Mouse (Mus musculus): ENCODE measurements around the gene Mdm2. TPM values are rescaled to one million over a fixed set of nuclear protein-coding genes. Genes with fewer than 3 reads are reported as not detected.
"Not testable (repeated sequence)": the region's sequence is repeated elsewhere in the genome, so short reads cannot be mapped to it uniquely, and the experiment has no call there.

The Mdm2 gene
- total RNA-seq, 2 experiments from 2014 or later = 49.2 to 49.8 TPM

DNA sequence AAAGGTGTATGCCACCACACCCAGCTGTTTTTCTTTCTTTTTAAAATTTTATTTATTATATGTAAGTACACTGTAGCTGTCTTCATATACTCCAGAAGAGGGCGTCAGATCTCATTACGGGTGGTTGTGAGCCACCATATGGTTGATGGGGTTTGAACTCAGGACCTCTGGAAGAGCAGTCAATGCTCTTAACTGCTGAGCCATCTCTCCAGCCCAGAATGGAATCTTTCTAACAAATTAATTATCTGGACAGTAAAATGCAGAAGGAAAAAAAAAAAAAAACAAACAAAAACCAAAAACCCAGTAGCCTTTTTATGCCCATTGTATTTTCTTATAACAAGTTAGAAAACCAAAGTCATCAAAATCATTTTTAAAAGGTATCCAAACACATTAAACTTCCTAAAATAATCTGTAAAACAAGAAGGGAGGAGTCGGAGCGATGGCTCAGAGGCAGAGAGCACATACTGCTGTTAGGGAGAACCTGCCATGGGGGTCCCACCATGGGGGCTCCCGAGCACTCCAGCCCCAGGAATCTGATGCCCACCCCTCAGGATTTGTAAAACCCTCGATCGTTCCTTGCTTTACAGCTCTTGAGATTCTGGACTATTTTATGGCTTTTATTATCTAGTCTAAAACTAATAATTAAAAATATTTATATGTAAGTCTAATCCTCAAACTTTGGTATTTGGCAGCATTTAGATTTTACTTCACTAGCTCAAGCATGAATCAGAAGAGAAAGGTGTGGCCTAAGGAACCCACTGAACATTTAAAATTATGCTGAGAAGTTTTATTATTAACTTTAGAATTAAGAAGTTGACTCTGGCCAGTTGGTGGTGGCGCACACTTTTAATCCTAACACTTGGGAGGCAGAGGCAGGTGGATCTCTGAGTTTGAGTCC lies 43.4 kb upstream of the Mdm2 start:
- no peak for DNase-seq
- Histone ChIP-seq H3K4me3 (no peak overlapping the region), H3K27ac (no peak overlapping the region)
- no peak for TF ChIP-seq CTCF (IDR thresholded peaks at IDR 0.05)
- intact Hi-C loops (cut with DNase I) = no loop called here

DNA sequence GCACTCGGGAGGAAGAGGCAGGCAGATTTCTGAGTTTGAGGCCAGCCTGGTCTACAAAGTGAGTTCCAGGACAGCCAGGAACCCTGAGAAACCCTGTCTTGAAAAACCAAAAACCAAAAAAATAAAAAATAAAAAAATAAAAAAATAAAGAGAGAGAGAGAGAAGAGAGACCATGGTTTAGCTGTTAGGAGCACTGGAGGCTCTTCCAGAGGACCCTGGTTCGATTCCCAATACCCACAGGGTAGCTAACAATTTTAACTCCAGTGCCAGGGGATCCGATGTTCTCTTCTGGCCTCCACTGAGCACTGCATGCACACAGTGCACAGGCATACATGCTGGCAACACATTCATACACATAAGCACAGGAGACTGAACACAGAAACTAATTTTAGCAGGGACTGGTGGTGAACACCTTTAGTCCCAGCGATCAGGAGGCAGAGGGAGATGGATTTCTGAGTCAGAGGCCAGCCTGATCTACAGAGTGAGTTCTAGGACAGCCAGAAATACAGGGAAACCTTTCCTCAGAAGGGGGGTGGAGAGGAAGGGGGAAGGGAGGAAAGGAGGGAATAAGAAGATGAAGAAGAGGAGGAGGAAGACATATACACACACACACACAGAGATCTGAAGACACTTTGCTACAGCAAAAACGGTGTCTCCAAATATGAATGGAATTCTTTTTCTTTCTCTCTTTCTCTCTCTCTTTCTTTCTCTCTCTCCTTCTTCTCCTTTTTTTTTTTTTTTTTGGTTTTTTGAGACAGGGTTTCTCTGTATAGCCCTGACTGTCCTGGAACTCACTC lies 42.5 kb upstream of the Mdm2 start:
- no peak for TF ChIP-seq CTCF (IDR thresholded peaks at IDR 0.05)
- intact Hi-C loops (cut with DNase I) = no loop called here
- no peak overlapping the region for H3K27ac ChIP-seq
- H3K4me3 ChIP-seq = no peak overlapping the region
- DNase-seq = no peak

DNA sequence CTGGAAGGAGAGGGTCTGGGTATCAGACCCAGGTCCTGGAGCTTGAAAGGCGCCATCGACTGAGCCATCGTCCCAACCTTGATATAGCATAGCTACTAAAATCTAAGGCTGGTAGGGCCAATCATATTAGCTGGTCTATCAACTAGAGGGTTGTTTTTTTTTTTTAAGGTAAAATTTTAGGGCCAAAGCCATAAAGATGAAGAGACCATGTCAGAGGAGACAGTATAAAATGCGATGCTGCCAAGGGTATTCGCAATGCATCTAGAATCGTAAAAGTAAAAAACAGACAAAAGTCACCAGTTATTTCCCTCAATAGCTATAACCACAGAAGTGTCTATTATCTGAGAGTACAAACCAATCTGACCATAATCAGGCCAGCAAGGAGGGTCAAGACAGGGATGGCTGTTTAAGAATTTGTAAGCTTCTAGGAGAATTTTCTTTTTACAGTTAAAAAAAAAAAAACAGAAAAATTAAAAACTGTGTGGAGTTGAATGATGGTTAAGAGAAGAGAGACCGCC lies 41.8 kb upstream of the Mdm2 start:
- intact Hi-C loops (cut with DNase I) = no loop called here
- Histone ChIP-seq H3K4me3 (no peak overlapping the region), H3K27ac (no peak overlapping the region)
- no peak for DNase-seq
- TF ChIP-seq CTCF (IDR thresholded peaks at IDR 0.05) = no peak

DNA sequence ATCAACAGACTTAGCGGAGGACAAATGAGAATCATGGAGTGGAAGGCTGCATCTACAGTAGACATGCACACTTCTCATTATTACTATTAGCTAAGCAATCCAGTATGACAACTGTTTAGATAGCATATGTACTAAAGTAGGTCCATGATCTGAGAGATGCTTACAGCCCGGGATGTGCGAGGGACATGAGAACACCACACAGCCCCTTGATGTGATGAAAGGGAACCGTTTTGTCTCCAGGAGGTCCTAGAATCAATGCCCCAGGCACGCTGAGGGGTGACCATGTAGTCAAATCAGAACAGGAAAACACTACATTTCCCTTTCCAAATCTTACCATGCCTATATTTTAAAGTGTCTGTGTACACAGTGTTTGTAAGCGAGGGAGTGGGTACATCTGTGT lies 41.2 kb upstream of the Mdm2 start:
- no peak overlapping the region for H3K4me3 ChIP-seq
- TF ChIP-seq CTCF (IDR thresholded peaks at IDR 0.05) = no peak
- no peak overlapping the region for H3K27ac ChIP-seq
- intact Hi-C loops (cut with DNase I) = no loop called here
- no peak for DNase-seq

DNA sequence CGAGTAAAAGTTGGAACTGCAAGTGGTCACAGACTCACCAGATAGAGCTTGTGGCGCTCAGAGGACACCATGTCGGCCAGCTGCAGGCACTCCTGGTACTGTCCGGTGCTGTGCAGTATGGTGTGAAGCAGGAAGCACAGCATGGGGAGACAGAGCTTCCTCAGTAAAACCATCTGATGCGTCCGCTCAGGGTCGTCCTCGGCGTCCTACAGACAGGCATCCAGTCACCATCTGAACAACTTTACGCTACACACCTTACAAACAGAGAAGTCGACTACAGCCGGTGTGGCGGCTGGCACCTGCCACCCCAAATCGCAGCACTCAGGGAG lies 40.7 kb upstream of the Mdm2 start:
- Histone ChIP-seq H3K27ac (no peak overlapping the region), H3K4me3 (no peak overlapping the region)
- no peak for TF ChIP-seq CTCF (IDR thresholded peaks at IDR 0.05)
- no peak for DNase-seq
- intact Hi-C loops (cut with DNase I) = no loop called here

DNA sequence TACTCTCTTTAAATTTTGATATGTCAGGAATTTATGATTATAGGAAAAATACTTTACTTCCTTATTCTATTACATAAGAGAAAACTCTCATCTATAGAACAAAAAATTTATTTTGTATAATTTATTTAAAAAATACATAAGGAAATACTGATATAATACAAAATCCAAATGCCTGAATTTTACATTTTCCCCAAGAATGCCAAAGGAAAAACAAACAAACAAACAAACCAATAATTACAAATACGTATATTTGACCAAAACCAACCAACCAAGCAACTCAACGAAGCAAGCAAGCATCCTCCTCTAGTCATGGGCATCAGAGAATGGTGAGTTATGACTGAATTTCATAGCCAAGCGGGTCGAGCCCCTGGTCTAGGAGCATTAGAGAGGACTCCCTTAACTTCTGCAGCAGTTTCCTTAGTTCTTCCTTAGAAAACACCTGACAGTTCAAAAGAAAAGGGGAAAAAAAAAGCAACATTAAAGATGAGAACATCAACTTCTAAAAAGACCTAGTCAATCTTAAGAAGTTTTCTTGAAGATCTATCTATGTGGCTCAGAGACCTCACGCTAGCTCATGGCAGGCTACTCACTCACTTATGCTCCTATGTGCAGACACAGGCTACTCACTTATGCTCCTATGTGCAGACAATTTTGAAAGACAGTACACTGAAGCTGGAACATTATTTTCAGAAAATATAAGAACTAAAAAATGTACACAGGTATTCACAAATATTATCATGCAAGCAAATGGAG lies 40.1 kb upstream of the Mdm2 start:
- H3K27ac ChIP-seq = no peak overlapping the region
- no peak for DNase-seq
- intact Hi-C loops (cut with DNase I) = no loop called here
- no peak overlapping the region for H3K4me3 ChIP-seq
- TF ChIP-seq CTCF (IDR thresholded peaks at IDR 0.05) = no peak

DNA sequence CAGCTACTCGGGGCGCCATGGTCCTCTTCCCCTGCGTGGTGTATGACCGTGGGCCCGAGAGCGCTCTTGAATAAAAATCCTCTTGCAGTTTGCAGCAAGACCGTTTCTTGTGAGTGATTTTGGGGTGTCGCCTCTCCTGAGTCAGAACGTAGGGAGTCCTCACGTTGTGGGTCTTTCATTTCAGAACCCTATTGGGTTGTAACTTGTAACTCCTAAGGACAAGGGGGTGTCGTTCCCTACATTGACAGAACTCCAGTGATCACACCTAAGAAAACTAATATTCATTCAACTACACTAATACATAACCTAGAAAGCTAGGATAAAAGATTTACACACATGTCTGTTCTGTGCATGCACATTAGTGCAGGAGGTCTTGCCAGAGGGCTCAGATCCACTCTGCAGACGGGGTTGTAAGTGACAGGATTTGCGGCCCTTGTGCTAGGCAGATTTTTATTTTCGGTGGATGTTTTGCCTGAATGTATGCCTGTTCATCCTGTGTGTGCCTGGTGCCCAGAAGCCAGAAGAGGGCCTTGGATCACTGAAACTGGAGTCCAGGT lies 39.3 kb upstream of the Mdm2 start:
- DNase-seq = no peak
- Histone ChIP-seq H3K27ac (no peak overlapping the region), H3K4me3 (no peak overlapping the region)
- TF ChIP-seq CTCF (IDR thresholded peaks at IDR 0.05) = no peak
- intact Hi-C loops (cut with DNase I) = loop anchor here (5.0 kb wide), 1 partner anchor 42 kb away; the partner anchor contains the start of gene Nup107

DNA sequence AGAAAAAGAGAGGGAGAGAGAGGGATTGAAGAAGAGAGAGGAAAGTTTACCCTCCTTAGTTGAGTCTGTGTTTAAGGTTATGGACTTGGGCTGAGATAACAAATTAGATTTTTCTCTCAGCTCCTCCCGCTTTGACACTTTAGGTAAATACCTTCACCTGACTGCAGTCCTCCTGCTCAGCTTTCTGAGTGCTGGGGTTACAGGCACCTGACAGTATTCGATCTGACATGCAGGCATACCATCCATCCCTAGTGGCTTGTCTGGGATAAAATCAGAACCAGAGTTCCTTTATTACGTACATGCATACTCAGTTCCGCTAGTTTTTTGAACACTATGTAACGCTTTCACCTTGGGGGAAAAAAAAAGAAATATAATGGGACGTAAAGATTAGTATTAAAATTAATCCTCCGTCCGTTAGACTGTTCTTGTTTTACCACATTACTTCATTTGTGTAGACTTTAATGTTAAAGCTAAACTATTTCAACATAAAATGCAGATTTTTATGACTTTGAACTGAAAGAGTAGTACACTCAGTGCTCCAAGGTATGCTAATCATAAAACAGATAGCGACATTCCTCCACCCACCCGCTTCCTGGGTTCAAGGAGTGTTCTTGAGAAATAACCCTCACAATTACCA lies 38.6 kb upstream of the Mdm2 start:
- no peak for TF ChIP-seq CTCF (IDR thresholded peaks at IDR 0.05)
- H3K27ac ChIP-seq = no peak overlapping the region
- no peak for DNase-seq
- H3K4me3 ChIP-seq = no peak overlapping the region
- intact Hi-C loops (cut with DNase I) = loop anchor here (5.0 kb wide), 1 partner anchor 43 kb away; the partner anchor contains the start of gene Nup107

DNA sequence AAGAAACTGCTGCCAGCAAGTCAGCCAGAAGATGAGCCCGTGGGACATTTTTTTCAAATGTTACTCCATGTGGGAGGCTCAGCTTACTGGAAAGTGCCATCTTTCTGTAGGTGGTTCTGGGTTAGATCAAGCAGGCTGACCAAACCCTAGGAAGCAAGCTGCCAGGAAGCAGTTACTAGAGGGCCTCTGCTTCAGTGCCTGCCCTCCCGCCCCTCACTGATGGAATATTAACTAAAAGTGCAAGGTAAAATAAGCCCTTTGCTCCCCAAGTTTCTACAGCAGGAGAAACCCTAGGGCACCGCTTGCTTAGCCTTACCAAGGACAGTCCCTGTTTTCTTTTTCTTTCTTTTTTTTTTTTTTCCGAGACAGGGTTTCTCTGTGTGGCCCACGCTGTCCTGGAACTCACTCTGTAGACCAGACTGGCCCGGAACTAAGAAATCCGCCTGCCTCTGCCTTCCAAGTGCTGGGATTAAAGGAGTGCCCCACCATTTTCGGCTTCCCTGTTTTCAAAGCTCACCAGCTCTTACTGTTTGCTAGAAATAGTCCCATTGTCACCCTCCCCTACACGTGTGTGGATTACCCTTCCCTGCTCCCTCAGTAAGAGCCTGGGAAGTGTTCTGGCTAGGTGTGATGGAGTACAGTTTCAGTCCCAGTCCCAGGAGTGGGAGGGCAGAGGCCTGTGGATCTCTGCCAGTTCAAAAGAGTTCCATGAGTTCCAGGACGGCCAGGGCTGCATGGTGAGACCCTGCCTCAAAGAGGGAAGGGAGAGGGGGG lies 37.9 kb upstream of the Mdm2 start:
- Histone ChIP-seq H3K4me3 (no peak overlapping the region), H3K27ac (no peak overlapping the region)
- no peak for TF ChIP-seq CTCF (IDR thresholded peaks at IDR 0.05)
- intact Hi-C loops (cut with DNase I) = loop anchor here (5.0 kb wide), 1 partner anchor 44 kb away; the partner anchor contains the start of gene Nup107
- DNase-seq = no peak

DNA sequence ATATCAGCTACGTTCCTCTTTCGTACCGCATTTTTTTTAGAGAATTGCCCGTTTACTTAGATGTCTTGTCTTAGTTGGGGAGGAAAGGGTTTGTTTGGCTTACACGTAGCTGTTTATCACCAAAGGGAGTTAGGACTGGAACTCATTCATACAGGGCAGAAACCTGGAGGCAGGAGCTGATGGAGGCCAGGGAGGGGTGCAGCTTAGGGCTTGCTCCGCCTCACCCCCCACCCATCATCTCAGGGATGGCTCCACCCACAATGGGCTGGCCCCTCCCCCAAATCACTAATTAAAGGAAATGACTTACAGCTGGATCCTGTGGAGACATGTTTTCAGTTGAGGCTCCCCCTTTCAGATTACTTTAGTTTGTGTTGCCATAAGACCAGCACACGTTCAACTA lies 37.2 kb upstream of the Mdm2 start:
- Histone ChIP-seq H3K27ac (no peak overlapping the region), H3K4me3 (no peak overlapping the region)
- no peak for TF ChIP-seq CTCF (IDR thresholded peaks at IDR 0.05)
- intact Hi-C loops (cut with DNase I) = loop anchor here (5.0 kb wide), 1 partner anchor 45 kb away; the partner anchor contains the start of gene Nup107
- DNase-seq = no peak

DNA sequence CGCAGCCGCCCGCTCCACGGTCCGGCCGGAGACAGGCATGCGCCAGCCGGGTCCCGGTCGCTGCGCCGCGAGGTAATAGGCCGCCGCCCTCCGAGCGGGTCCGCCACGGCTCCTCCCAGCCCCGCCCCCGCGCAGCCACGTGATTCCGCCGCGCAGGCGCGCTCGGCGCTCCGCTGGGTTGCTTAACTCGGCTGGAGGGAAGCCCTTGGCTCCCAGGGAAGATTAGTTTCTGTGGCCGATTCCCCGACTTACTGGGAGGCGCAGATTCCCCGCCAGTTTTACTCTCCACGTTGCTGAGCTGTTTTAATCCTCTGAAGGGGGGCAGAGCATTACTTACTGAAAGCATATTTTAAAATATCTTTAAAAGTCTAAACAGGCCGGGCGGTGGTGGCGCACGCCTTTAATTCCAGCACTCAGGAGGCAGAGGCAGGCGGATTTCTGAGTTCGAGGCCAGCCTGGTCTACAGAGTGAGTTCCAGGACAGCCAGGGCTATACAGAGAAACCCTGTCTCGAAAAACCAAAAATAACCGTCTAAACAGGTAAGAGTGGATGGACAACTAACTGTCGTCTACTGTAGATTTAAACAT lies 35.8 kb upstream of the Mdm2 start, which contains the start of gene Slc35e3:
TSS of gene Slc35e3 (minus strand) at position 69 of the 587 bp plus-strand sequence.
- no peak for TF ChIP-seq CTCF (IDR thresholded peaks at IDR 0.05)
- peak within 1 kb of the TSS; percentile 84 for H3K27ac ChIP-seq
- intact Hi-C loops (cut with DNase I) = loop anchor here (5.0 kb wide), 1 partner anchor 46 kb away; the partner anchor contains the start of gene Nup107
- peak within 1 kb of the TSS; percentile 77 for H3K4me3 ChIP-seq
- peak; percentile 99 for DNase-seq

DNA sequence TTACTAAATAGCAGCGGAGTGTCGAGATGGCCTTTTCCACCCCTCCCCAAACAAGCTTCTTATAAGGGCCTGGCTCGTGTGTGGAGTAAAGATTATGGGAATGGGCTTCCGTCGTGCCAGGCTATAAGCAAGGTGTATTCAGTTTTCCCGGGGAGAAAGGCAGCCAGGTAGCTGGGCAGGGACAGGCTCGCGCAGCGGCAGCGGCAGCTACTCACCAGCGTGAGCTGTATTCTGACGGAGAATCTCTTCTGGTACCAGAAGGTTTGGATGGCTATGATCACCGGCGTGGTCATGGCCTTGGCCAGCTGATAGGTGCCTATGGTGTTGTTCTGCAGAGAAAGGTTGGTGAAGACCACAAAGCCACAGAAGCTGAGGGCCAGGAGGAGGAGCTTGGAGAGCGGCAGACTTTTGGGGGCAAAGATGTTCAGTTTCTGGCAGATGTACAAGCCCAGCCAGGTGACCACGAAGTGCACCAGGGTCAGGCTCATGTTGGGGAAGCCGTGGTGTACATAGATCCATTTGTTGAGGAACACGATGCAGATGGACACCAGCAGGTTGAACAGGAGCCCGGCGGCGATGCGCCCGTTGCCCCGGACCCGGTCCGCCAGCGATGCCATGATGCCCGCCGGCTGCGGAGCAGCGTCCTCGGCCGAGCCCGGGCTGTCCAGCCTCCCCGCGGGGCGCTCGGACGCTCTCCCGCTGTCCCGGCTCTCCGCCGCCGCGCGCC lies 35.2 kb upstream of the Mdm2 start:
- peak overlapping the region; percentile 77 for H3K4me3 ChIP-seq
- intact Hi-C loops (cut with DNase I) = loop anchor here (5.0 kb wide), 1 partner anchor 47 kb away; the partner anchor contains the start of gene Nup107
- peak overlapping the region; percentile 84 for H3K27ac ChIP-seq
- DNase-seq = not testable (repeated sequence)
